Mouse (Mus musculus): ENCODE measurements at regions not wholly inside any gene's neighbourhood (a gene's known extent, or its start where the extent isn't known, plus 50 kb on each side); places are given as distances from the start of the nearest gene placed in this dataset.

GRCm38 (mm10) chr4:53341181-53341580 is 99.0 kb upstream of the Slc44a1 start:
- H3K4me3 ChIP-seq: no peak overlapping the region
- H3K4me2 ChIP-seq: no peak overlapping the region
- WGBS: 88% methylated on average over 4 of the region's 4 CpGs
- H3K9me3 ChIP-seq (replicated peaks): 0 out of 2 replicates have a peak, but pooled peaks cover 4% of the 10 kb centered on the region
- H3K27me3 ChIP-seq: no peaks in the 10 kb centered on the region
- peaks cover 15% of the 10 kb centered on the region; the same call in 1 of the 2 replicates for H3K4me1 ChIP-seq (replicated peaks)
- ATAC-seq (replicated peaks; ENCODE audit: insufficient number of reproducible peaks, insufficient read depth, low FRiP score, low read depth): no peak
- no peak overlapping the region for H3K9ac ChIP-seq
- H3K36me3 ChIP-seq: no peaks in the 10 kb centered on the region
- no peak overlapping the region for H3K27ac ChIP-seq

- 80% methylated on average over 13 of the region's 14 CpGs for WGBS
- Histone ChIP-seq H3K4me3 (no peak overlapping the region), H3K9me3 (replicated peaks) (0 out of 2 replicates have a peak, but pooled peaks cover 4% of the 10 kb centered on the region), H3K4me2 (no peak overlapping the region), H3K27ac (no peak overlapping the region), H3K36me3 (no peaks in the 10 kb centered on the region), H3K9ac (no peak overlapping the region), H3K4me1 (replicated peaks) (peaks cover 15% of the 10 kb centered on the region; the same call in 1 of the 2 replicates), H3K27me3 (no peaks in the 10 kb centered on the region)
- ATAC-seq (replicated peaks; ENCODE audit: insufficient number of reproducible peaks, insufficient read depth, low FRiP score, low read depth): no peak
Measured at GRCm38 (mm10) chr4:53340021-53340667, 100.1 kb upstream of the Slc44a1 start.

DNA sequence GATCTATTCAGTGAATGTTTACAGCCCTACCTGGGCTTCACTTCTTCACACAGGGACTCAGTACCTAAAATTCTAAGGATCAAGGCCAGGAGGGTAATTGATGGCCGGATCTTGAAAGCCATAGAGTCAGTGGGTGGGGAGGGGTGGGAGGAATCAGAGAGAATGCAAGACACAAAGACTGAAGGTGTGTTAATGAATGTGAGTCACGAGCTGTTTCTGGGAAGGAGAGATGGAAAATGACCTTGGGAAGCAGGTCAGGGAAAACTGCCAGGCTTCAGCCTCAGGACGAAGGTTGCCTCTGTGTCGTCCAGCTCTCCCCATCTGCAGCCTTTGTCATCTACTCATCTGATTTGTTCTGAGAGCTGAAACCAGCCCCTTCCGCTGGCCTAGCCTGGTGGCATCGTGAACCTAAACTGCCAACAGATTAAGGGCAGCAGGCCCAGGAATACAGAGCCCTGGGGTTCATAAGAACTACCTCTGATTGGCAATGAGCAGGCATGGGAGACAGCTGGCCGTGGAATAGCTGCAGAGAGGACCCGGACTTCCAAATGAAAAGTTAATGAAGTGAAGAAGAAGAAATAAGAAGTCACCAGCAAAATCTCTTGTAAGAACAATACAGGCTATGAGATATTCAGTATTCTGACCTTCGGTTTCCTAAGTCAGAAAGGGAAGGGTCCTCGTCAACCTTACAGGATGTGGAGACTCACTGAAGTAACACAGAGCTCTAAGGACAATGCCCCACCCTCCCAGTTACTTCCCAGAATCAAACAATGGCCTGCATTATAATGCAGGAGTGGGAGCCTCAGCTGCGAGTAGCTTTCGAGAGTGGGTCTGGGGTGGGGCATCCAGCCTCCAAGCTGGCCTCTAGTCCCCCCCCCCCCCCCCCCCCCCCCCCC is 100.8 kb upstream of the Slc44a1 start:
- 50% methylated on average over 12 of the region's 12 CpGs for WGBS
- Histone ChIP-seq H3K4me1 (replicated peaks) (peaks cover 15% of the 10 kb centered on the region; the same call in 1 of the 2 replicates), H3K4me2 (no peak overlapping the region), H3K9ac (no peak overlapping the region), H3K4me3 (no peak overlapping the region), H3K9me3 (replicated peaks) (0 out of 2 replicates have a peak, but pooled peaks cover 4% of the 10 kb centered on the region), H3K27ac (0 out of 2 replicates have a peak overlapping the region, but pooled peaks have one; percentile 14), H3K27me3 (no peaks in the 10 kb centered on the region), H3K36me3 (no peaks in the 10 kb centered on the region)
- ATAC-seq (replicated peaks; ENCODE audit: insufficient number of reproducible peaks, insufficient read depth, low FRiP score, low read depth): no peak; the same call in 1 of the 2 replicates

DNA sequence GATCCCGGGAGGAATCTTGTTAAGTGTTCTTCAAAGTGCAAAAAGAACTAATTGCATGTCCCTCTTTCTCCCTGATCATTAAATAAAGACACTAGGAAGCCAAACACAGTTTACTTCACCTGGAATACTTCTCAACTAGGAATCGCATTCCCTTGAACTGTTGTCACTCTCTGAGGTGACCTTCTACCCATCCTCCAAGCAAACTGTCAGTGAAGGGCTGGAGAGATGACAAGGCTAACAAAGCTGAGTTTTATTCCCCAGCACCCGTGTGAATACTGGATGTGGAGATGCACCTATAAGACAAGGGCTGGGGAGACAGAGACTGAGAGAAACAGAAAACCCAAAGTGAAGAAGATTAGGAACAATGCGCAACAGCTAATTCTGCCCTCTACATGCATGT is 101.7 kb upstream of the Slc44a1 start:
- 68% methylated on average over 4 of the region's 4 CpGs for WGBS
- Histone ChIP-seq H3K4me1 (replicated peaks) (peaks cover 15% of the 10 kb centered on the region; the same call in 1 of the 2 replicates), H3K9me3 (replicated peaks) (0 out of 2 replicates have a peak, but pooled peaks cover 4% of the 10 kb centered on the region), H3K27ac (no peak overlapping the region), H3K9ac (no peak overlapping the region), H3K4me3 (no peak overlapping the region), H3K27me3 (no peaks in the 10 kb centered on the region), H3K36me3 (no peaks in the 10 kb centered on the region), H3K4me2 (no peak overlapping the region)
- no peak for ATAC-seq (replicated peaks; ENCODE audit: insufficient number of reproducible peaks, insufficient read depth, low FRiP score, low read depth)

- Histone ChIP-seq H3K4me2 (no peak overlapping the region), H3K36me3 (no peaks in the 10 kb centered on the region), H3K27ac (no peak overlapping the region), H3K27me3 (no peaks in the 10 kb centered on the region), H3K9me3 (replicated peaks) (0 out of 2 replicates have a peak, but pooled peaks cover 4% of the 10 kb centered on the region), H3K4me3 (no peak overlapping the region), H3K9ac (no peak overlapping the region), H3K4me1 (replicated peaks) (peaks cover 15% of the 10 kb centered on the region; the same call in 1 of the 2 replicates)
- ATAC-seq (replicated peaks; ENCODE audit: insufficient number of reproducible peaks, insufficient read depth, low FRiP score, low read depth): no peak
- WGBS: 32% methylated on average over 8 of the region's 8 CpGs
Measured at GRCm38 (mm10) chr4:53337784-53338183, 102.4 kb upstream of the Slc44a1 start.

- 56% methylated on average over 7 of the region's 7 CpGs for WGBS
- H3K4me1 ChIP-seq (replicated peaks): no peaks in the 10 kb centered on the region; the same call in 1 of the 2 replicates
- H3K27ac ChIP-seq: no peak overlapping the region
- H3K27me3 ChIP-seq: no peaks in the 10 kb centered on the region
- no peak overlapping the region for H3K4me2 ChIP-seq
- H3K4me3 ChIP-seq: no peak overlapping the region
- H3K9ac ChIP-seq: no peak overlapping the region
- no peaks in the 10 kb centered on the region for H3K9me3 ChIP-seq (replicated peaks)
- no peak for ATAC-seq (replicated peaks; ENCODE audit: insufficient number of reproducible peaks, insufficient read depth, low FRiP score, low read depth)
- no peaks in the 10 kb centered on the region for H3K36me3 ChIP-seq
Measured at GRCm38 (mm10) chr4:53327382-53328165, 112.6 kb upstream of the Slc44a1 start.

DNA sequence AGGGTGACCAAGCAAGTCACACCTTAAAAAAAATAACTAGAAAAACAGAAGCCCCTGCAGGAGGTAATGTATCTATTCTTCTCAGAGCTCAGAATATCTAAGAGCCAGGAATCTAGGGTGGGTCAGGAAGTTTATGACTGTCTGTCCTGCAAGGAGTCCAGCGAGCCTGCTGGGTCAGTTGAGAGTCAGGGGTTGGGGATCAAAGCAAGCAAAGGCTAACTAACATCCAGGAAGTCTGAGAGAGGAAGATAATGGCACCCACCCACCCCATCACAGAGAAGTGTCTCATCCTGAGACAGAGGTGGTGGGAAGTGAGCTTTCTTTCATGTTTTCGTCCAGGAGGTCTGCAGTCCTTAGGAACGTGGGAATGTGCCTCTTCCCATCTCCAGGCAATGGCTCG is 116.4 kb upstream of the Slc44a1 start:
- Histone ChIP-seq H3K36me3 (no peaks in the 10 kb centered on the region), H3K4me1 (replicated peaks) (no peaks in the 10 kb centered on the region; the same call in 1 of the 2 replicates), H3K9me3 (replicated peaks) (no peaks in the 10 kb centered on the region), H3K27me3 (no peaks in the 10 kb centered on the region), H3K27ac (no peak overlapping the region), H3K4me2 (no peak overlapping the region), H3K4me3 (no peak overlapping the region), H3K9ac (no peak overlapping the region)
- WGBS: 69% methylated on average over 4 of the region's 4 CpGs
- ATAC-seq (replicated peaks; ENCODE audit: insufficient number of reproducible peaks, insufficient read depth, low FRiP score, low read depth): no peak

GRCm38 (mm10) chr4:53323195-53323594 is 117.0 kb upstream of the Slc44a1 start:
- Histone ChIP-seq H3K9ac (no peak overlapping the region), H3K4me1 (replicated peaks) (no peaks in the 10 kb centered on the region; the same call in 1 of the 2 replicates), H3K27me3 (no peaks in the 10 kb centered on the region), H3K9me3 (replicated peaks) (no peaks in the 10 kb centered on the region), H3K4me2 (no peak overlapping the region), H3K36me3 (no peaks in the 10 kb centered on the region), H3K4me3 (no peak overlapping the region), H3K27ac (no peak overlapping the region)
- no peak for ATAC-seq (replicated peaks; ENCODE audit: insufficient number of reproducible peaks, insufficient read depth, low FRiP score, low read depth)
- WGBS: 73% methylated on average over 3 of the region's 3 CpGs

DNA sequence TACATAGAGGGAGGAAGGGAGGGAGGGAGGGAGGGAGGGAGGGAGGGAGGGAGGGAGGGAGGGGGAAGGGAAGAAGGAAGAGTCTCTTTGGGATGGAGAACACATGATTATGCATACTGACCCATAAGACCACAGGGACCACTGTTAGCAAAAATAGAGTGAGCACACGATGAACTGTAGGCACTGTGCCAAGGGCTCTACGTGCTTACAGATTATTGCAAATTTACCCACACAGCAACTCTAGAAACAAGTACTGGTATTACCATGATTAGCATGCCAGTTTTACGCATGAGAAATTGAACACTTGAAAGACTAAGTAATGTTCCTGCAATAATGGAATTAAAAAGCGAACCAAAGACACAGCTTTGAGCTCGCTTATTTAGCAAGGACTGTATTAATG is 117.7 kb upstream of the Slc44a1 start:
- Histone ChIP-seq H3K4me2 (no peak overlapping the region), H3K36me3 (no peaks in the 10 kb centered on the region), H3K27me3 (no peaks in the 10 kb centered on the region), H3K4me1 (replicated peaks) (no peaks in the 10 kb centered on the region; the same call in 1 of the 2 replicates), H3K9ac (no peak overlapping the region), H3K27ac (no peak overlapping the region), H3K4me3 (no peak overlapping the region), H3K9me3 (replicated peaks) (no peaks in the 10 kb centered on the region)
- 62% methylated on average over 5 of the region's 5 CpGs for WGBS
- no peak for ATAC-seq (replicated peaks; ENCODE audit: insufficient number of reproducible peaks, insufficient read depth, low FRiP score, low read depth)

GRCm38 (mm10) chr4:53320735-53321449 is 119.3 kb upstream of the Slc44a1 start:
- Histone ChIP-seq H3K27me3 (no peaks in the 10 kb centered on the region), H3K9me3 (replicated peaks) (no peaks in the 10 kb centered on the region), H3K4me2 (no peak overlapping the region), H3K9ac (no peak overlapping the region), H3K36me3 (no peaks in the 10 kb centered on the region), H3K4me3 (no peak overlapping the region), H3K27ac (no peak overlapping the region), H3K4me1 (replicated peaks) (peaks cover under 1% of the 10 kb centered on the region)
- ATAC-seq (replicated peaks; ENCODE audit: insufficient number of reproducible peaks, insufficient read depth, low FRiP score, low read depth): no peak
- WGBS: 60% methylated on average over 6 of the region's 6 CpGs

Measured in heart, embryonic 15.5 days (tissue).